Mouse (Mus musculus) liver, embryonic 14.5 days (tissue): Measurements from ENCODE around the gene Slc17a7. TPM values are rescaled to one million over a fixed set of nuclear protein-coding genes. Genes with fewer than 3 reads are reported as not detected.

Experiments used
- ATAC-seq: fragments of 200-750 bp; cut with Nextera tagmentation; 2 replicates; pipeline ENCODE4 v1.8.0; 2017; ENCODE audit warnings: moderate number of reproducible peaks, mild to moderate bottlenecking, moderate library complexity; ENCODE audit not compliant: insufficient read depth
- DNase-seq, 3 experiments: peaks; one replicate each; pipeline ENCODE4 v3.0.0-alpha.2; 2012 to 2013; ENCODE audit warnings: low read depth in 3 of 3, low spot score in 3 of 3
- H3K27ac ChIP-seq: fragments of 300-500 bp; sonication (generic); 2 replicates; pipeline ENCODE4 v1.5.1; 2014; ENCODE audit warnings: moderate library complexity, mild to moderate bottlenecking, control low read depth, inconsistent platforms
- H3K27me3 ChIP-seq: fragments of 300-500 bp; sonication (generic); 2 replicates; pipeline ENCODE4 v1.6.1; 2014; ENCODE audit warnings: mild to moderate bottlenecking, low read length, moderate library complexity; ENCODE audit not compliant: control insufficient read depth, insufficient read depth
- H3K36me3 ChIP-seq: fragments of 300-500 bp; sonication (generic); replicated peaks from 2 replicates; pipeline ENCODE4 v1.6.1; 2014; ENCODE audit warnings: low read depth; ENCODE audit not compliant: control insufficient read depth, insufficient read depth
- H3K4me1 ChIP-seq, 2 experiments: fragments of 200-500 bp in 1 of 2; fragments of 300-500 bp in 1 of 2; sonication (generic) in 1 of 2; replicated peaks; 2 replicates each; pipeline ENCODE4 v1.6.1; 2012 to 2014; ENCODE audit warnings: antibody characterized with exemption in 1 of 2, inconsistent platforms in 1 of 2, low read length in 1 of 2; ENCODE audit not compliant: control insufficient read depth in 2 of 2, insufficient read depth in 2 of 2
- H3K4me2 ChIP-seq: fragments of 300-500 bp; sonication (generic); 2 replicates; pipeline ENCODE4 v1.6.1; 2014; ENCODE audit warnings: low read depth, mild to moderate bottlenecking, control low read depth, moderate library complexity
- H3K4me3 ChIP-seq, 2 experiments: fragments of 200-500 bp in 1 of 2; fragments of 300-500 bp in 1 of 2; sonication (generic) in 1 of 2; 2 replicates each; pipeline ENCODE4 v1.5.1; 2012 to 2014; ENCODE audit warnings: low read depth in 2 of 2, low read length in 2 of 2, mild to moderate bottlenecking in 2 of 2, control low read depth in 1 of 2, inconsistent platforms in 1 of 2, moderate library complexity in 1 of 2; ENCODE audit not compliant: insufficient read depth in 1 of 2
- H3K9ac ChIP-seq: fragments of 300-500 bp; sonication (generic); replicated peaks from 2 replicates; pipeline ENCODE4 v1.6.1; 2014; ENCODE audit warnings: mild to moderate bottlenecking, control low read depth, moderate library complexity
- H3K9me3 ChIP-seq: fragments of 300-500 bp; sonication (generic); 2 replicates; pipeline ENCODE4 v1.6.1; 2016; ENCODE audit warnings: low read length, mixed read lengths; ENCODE audit not compliant: control insufficient read depth
- CTCF ChIP-seq: IDR thresholded peaks from 2 replicates; pipeline ENCODE4 v1.5.1; 2016; ENCODE audit warnings: antibody characterized with exemption, low read depth, control low read depth
- EP300 ChIP-seq: IDR thresholded peaks from 2 replicates; pipeline ENCODE4 v1.6.1; 2016; ENCODE audit warnings: antibody characterized with exemption, low read depth
- WGBS: fragments of 180-500 bp; shearing (Covaris S2); extraction: QIAGEN DNeasy Blood & Tissue Kit; methylation state at CpG from one replicate; pipeline ENCODE4 v1.1.7; 2014; ENCODE audit not compliant: insufficient replicate concordance; 5-methylcytosine and 5-hydroxymethylcytosine counted together
- microRNA counts: library from miRNA; unstranded; fragments of <30 nt; microRNA quantifications from one replicate; lab custom pipeline; 2016
- microRNA-seq: library from miRNA; unstranded; fragments of <30 nt; microRNA quantifications from one replicate; pipeline ENCODE4, GENCODE M21; 2016
- polyA plus RNA-seq, 2 experiments: library from polyadenylated mRNA; depleted of rRNA in 1 of 2; stranded (reverse) in 1 of 2; unstranded in 1 of 2; fragments of >200 nt; fragmentation: Nextera tagmentation in 1 of 2; extraction: Ambion mirVana in 1 of 2; gene quantifications; 2 replicates each; pipeline versions ENCODE4 v1.2.1 to v1.2.3; 2012 to 2014

Gene Slc17a7
- polyA plus RNA-seq, 2 experiments: 0.01 TPM; not detected in 1

DNA sequence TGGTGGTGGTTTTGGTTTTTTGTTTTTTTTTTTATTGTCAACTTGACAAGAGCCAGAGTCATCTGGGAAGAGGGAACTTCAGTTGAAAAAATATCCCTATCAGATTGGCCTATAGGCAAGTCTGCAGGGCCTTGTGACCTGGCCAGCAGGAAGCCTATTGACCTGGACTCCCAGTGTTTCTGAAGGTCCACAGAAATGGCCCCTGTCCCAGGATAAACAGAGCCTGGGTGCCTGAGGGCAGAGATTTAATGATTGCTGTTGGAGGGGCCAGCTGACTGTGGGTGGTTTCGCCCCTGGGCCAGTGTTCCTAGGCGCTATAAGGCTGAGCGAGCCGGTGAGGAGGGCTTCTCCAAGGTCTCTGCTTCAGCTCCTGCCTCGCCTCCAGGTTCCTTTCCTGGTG is 50.0 kb downstream of the Slc17a7 start:
- DNase-seq: no peak
- Histone ChIP-seq H3K27ac (no peak overlapping the region), H3K9ac (no peak overlapping the region), H3K9me3 (no peaks in the 10 kb centered on the region), H3K4me1 (peaks cover 13 to 19% of the 10 kb centered on the region in 2 experiments), H3K4me2 (no peak overlapping the region), H3K4me3 (no peak overlapping the region), H3K36me3 (no peaks in the 10 kb centered on the region), H3K27me3 (peaks cover 21% of the 10 kb centered on the region)
- no peak for TF ChIP-seq EP300
- TF ChIP-seq CTCF: no peak
- 0 out of 2 replicates have a peak, but pooled peaks have one; percentile 6 for ATAC-seq
- WGBS: 52% methylated on average over 5 of the region's 5 CpGs

DNA sequence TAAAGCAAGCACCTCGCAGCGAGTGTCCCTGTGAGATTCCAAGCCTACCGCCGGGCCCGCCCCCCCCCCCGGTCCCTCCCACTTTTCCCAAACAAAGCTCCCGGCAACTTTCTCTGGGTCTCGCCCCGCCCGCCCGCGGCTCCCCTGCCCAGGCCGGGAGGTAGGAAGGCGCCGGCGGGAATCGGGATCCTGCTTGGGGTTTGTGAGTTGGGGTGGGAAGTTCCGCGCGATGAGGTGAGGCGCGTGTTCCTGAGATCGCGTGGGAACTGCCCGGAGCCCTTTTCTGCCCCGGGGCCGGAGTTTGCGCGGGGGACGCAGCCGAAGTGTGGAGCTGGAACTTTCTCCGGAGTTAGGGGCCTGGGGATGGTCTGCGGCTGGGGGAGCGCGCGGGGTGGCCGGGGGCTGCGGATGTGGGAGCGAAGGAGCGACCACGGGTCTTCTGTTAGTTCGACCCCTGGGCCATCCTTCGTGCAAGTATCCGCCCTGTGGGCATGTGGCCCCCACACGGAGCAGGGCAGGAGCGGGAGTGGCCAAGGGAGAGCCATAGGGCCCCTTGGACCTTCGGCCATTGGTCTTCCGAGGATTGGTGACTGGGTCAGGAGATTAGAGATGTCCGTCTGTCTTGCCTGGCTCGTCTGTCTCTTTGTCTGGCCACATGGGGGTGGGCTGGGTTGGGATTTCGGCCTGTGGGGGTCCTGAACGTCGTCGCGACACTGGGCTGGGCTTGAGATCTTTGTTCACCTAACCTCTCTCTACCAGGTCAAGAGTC is 52.1 kb downstream of the Slc17a7 start, which contains the start of gene Tead2:
Gene Tead2 (plus strand): TSS at position 81 of the 769 bp plus-strand sequence.
- peaks cover 21% of the 10 kb centered on the region for H3K27me3 ChIP-seq
- peaks cover 13 to 19% of the 10 kb centered on the region in 2 experiments for H3K4me1 ChIP-seq
- no peak for DNase-seq
- WGBS: 4% methylated on average over 55 of the region's 55 CpGs
- no peak for ATAC-seq
- H3K36me3 ChIP-seq: no peaks in the 10 kb centered on the region
- no peak for TF ChIP-seq EP300
- TF ChIP-seq CTCF: no peak
- peak within 1 kb of the TSS; percentile 29; the same call in 1 of the 2 replicates for H3K9ac ChIP-seq
- H3K9me3 ChIP-seq: no peaks in the 10 kb centered on the region
- peak within 1 kb of the TSS; percentile 42 to 57 for H3K4me3 ChIP-seq
- H3K27ac ChIP-seq: no peak within 1 kb of the TSS
- H3K4me2 ChIP-seq: peak within 1 kb of the TSS; percentile 49

DNA sequence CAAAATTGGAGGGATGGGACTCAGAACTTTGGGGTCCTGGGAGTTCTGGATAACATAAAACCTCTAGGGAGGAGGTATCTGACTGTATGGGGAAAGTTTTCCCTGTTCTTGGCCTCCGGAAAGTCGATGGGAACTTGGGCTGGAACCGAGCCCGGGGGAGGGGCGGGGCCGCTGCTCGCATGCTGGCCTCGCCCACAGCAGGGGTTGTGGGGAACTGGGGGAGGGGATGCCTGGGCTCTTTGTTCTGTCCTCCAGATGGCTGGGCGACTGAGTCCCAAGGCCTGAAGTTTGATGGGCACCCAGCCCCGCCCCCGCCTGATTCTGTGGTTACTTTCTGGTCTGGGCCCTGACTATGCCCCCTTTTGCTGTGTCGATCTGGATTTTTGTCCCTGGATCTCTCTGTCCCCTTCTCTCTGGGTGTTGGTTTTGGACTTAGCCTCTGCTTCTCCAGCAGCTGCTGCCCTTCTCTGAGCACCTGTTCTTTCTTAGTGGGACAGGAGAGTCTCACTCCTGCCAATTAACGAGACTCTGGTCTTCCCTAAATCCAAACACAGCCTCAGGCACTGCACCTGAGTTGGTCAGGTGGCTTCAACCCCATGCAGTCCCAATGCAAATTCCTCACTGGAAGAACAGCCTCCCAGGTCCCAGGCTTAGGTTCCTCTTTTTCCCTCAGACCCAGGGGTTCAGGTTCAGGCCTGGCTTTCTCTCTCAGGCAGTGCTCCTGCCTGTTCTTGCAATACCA is 52.9 kb downstream of the Slc17a7 start:
- no peak overlapping the region for H3K9ac ChIP-seq
- peaks cover 6 to 11% of the 10 kb centered on the region in 2 experiments for H3K4me1 ChIP-seq
- peaks cover 21% of the 10 kb centered on the region for H3K27me3 ChIP-seq
- H3K36me3 ChIP-seq: no peaks in the 10 kb centered on the region
- H3K4me2 ChIP-seq: peak overlapping the region; percentile 49
- WGBS: 5% methylated on average over 13 of the region's 13 CpGs
- no peak for ATAC-seq
- TF ChIP-seq CTCF (no peak), EP300 (no peak)
- no peaks in the 10 kb centered on the region for H3K9me3 ChIP-seq
- H3K27ac ChIP-seq: no peak overlapping the region
- H3K4me3 ChIP-seq: peak overlapping the region; percentile 42 to 57; a peak in 3 of 4 replicates
- no peak for DNase-seq

DNA sequence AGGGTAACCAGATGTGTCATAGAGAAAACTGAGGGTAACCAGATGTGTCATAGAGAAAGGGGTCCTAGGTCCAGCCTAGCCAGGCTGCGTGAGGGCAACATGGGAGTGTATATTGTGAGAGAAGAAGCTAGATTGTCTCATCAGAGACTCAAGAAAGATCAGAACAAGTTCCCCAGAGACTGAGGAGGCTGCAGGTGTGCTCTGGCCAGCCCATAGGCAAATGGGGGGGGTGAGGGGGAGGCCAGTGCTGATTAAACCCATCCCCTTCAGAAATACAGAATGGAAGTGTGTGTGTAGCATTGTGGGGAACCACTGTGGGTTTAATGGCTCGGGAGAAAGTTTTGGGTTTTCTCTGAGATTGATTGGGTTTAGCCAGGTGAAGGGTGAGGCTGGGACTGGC is 57.9 kb downstream of the Slc17a7 start:
- peaks cover 4% of the 10 kb centered on the region; the same call in 1 of the 2 replicates for H3K27me3 ChIP-seq
- no peak for TF ChIP-seq EP300
- TF ChIP-seq CTCF: no peak
- H3K4me1 ChIP-seq: no peaks in the 10 kb centered on the region
- no peak overlapping the region for H3K4me2 ChIP-seq
- H3K27ac ChIP-seq: no peak overlapping the region
- no peak for ATAC-seq
- no peak overlapping the region for H3K4me3 ChIP-seq
- no peaks in the 10 kb centered on the region for H3K36me3 ChIP-seq
- H3K9me3 ChIP-seq: no peaks in the 10 kb centered on the region
- 31% methylated on average over 2 of the region's 2 CpGs for WGBS
- no peak overlapping the region for H3K9ac ChIP-seq
- DNase-seq: no peak

DNA sequence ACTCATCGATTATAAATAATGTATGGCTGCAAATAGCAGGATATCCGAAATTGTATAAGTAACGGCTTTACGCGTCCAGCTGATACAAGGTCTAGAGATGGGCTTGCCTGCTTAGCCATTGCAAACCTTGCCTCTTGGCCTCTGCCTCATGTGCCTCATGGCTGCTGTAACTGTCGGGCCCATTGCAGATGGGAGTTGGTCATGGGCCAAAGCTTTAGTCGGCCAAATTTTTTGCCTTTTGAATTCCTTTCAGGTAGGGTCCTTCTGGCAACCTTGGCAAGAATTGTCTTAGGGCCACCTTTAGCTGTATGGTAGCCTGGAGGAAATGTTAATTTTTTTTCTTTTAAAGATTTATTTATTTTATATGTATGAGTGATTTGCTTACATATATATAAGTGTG is 61.1 kb downstream of the Slc17a7 start:
- Histone ChIP-seq H3K27ac (no peak overlapping the region), H3K9ac (no peak overlapping the region), H3K4me3 (no peak overlapping the region), H3K9me3 (no peaks in the 10 kb centered on the region), H3K4me1 (no peaks in the 10 kb centered on the region), H3K27me3 (no peaks in the 10 kb centered on the region), H3K36me3 (no peaks in the 10 kb centered on the region), H3K4me2 (no peak overlapping the region)
- TF ChIP-seq CTCF: no peak
- DNase-seq (no peak), ATAC-seq (no peak)
- WGBS: 80% methylated on average over 7 of the region's 7 CpGs

MicroRNA genes within 50 kb of the gene (microRNA counts, 519-probe panel; counts per million panel counts)
- microRNA mmu-miR-150 (lab: Ali Mortazavi, UCI): 69.9 counts per million

Small RNA genes lying within 50 kb of the gene (microRNA-seq; reads per million reads assigned to microRNA genes)
- 34.2 reads per million, percentile 37 among the genes with 10 or more reads in this experiment for gene Mir150
- 65.5 reads per million, percentile 43 among the genes with 10 or more reads in this experiment for gene Mir5121
- not detected for gene Mir7055

Other genes starting within 250 kb of the Slc17a7 start
Only the 30 nearest of the 34 such genes appear.
- gene Tsks, start 220.7 kb upstream of the Slc17a7 start, polyA plus RNA-seq (2012; rRNA removed): 0.07 and 0.22 TPM in 2 replicates
- 0.05 TPM in 1 of 2 replicates, not detected in the other for gene Tsks, start 220.7 kb upstream of the Slc17a7 start, polyA plus RNA-seq (2014; fragmentation: Nextera tagmentation; extraction: Ambion mirVana)
- gene Cpt1c, start 189.1 kb upstream of the Slc17a7 start, polyA plus RNA-seq (2012; rRNA removed): 2.5 and 3.0 TPM in 2 replicates
- gene Cpt1c, start 189.1 kb upstream of the Slc17a7 start, polyA plus RNA-seq (2014; fragmentation: Nextera tagmentation; extraction: Ambion mirVana): 0.80 and 1.3 TPM in 2 replicates
- 168 and 174 TPM in 2 replicates for gene Prmt1, start 177.4 kb upstream of the Slc17a7 start, polyA plus RNA-seq (2012; rRNA removed)
- gene Prmt1, start 177.4 kb upstream of the Slc17a7 start, polyA plus RNA-seq (2014; fragmentation: Nextera tagmentation; extraction: Ambion mirVana): 50.4 and 51.2 TPM in 2 replicates
- 40.3 and 41.0 TPM in 2 replicates for gene Irf3, start 166.3 kb upstream of the Slc17a7 start, polyA plus RNA-seq (2012; rRNA removed)
- 28.0 and 32.1 TPM in 2 replicates for gene Irf3, start 166.3 kb upstream of the Slc17a7 start, polyA plus RNA-seq (2014; fragmentation: Nextera tagmentation; extraction: Ambion mirVana)
- 11.4 and 14.4 TPM in 2 replicates for gene Bcl2l12, start 165.2 kb upstream of the Slc17a7 start, polyA plus RNA-seq (2012; rRNA removed)
- gene Bcl2l12, start 165.2 kb upstream of the Slc17a7 start, polyA plus RNA-seq (2014; fragmentation: Nextera tagmentation; extraction: Ambion mirVana): 11.7 and 11.9 TPM in 2 replicates
- gene Scaf1, start 147.6 kb upstream of the Slc17a7 start, polyA plus RNA-seq (2012; rRNA removed): 16.2 and 16.9 TPM in 2 replicates
- gene Scaf1, start 147.6 kb upstream of the Slc17a7 start, polyA plus RNA-seq (2014; fragmentation: Nextera tagmentation; extraction: Ambion mirVana): 11.0 and 14.5 TPM in 2 replicates
- gene Rras, start 146.0 kb upstream of the Slc17a7 start, polyA plus RNA-seq (2012; rRNA removed): 16.3 and 19.7 TPM in 2 replicates
- 15.4 and 20.6 TPM in 2 replicates for gene Rras, start 146.0 kb upstream of the Slc17a7 start, polyA plus RNA-seq (2014; fragmentation: Nextera tagmentation; extraction: Ambion mirVana)
- gene Prr12, start 111.1 kb upstream of the Slc17a7 start, polyA plus RNA-seq (2012; rRNA removed): 1.8 and 2.6 TPM in 2 replicates
- 1.9 and 2.2 TPM in 2 replicates for gene Prr12, start 111.1 kb upstream of the Slc17a7 start, polyA plus RNA-seq (2014; fragmentation: Nextera tagmentation; extraction: Ambion mirVana)
- gene Nosip, start 101.5 kb upstream of the Slc17a7 start, polyA plus RNA-seq (2012; rRNA removed): 24.5 and 26.4 TPM in 2 replicates
- gene Nosip, start 101.5 kb upstream of the Slc17a7 start, polyA plus RNA-seq (2014; fragmentation: Nextera tagmentation; extraction: Ambion mirVana): 23.1 and 27.4 TPM in 2 replicates
- 8.5 and 10.1 TPM in 2 replicates for gene Prrg2, start 101.3 kb upstream of the Slc17a7 start, polyA plus RNA-seq (2012; rRNA removed)
- gene Prrg2, start 101.3 kb upstream of the Slc17a7 start, polyA plus RNA-seq (2014; fragmentation: Nextera tagmentation; extraction: Ambion mirVana): 6.2 and 7.3 TPM in 2 replicates
- gene Rcn3, start 71.7 kb upstream of the Slc17a7 start, polyA plus RNA-seq (2012; rRNA removed): 20.1 and 20.6 TPM in 2 replicates
- 19.2 and 21.5 TPM in 2 replicates for gene Rcn3, start 71.7 kb upstream of the Slc17a7 start, polyA plus RNA-seq (2014; fragmentation: Nextera tagmentation; extraction: Ambion mirVana)
- 14.9 and 16.3 TPM in 2 replicates for gene Fcgrt, start 60.1 kb upstream of the Slc17a7 start, polyA plus RNA-seq (2012; rRNA removed)
- gene Fcgrt, start 60.1 kb upstream of the Slc17a7 start, polyA plus RNA-seq (2014; fragmentation: Nextera tagmentation; extraction: Ambion mirVana): 35.5 and 35.6 TPM in 2 replicates
- gene Rps11, start 39.5 kb upstream of the Slc17a7 start, polyA plus RNA-seq (2012; rRNA removed): 309 and 366 TPM in 2 replicates
- 989 and 1,016 TPM in 2 replicates for gene Rps11, start 39.5 kb upstream of the Slc17a7 start, polyA plus RNA-seq (2014; fragmentation: Nextera tagmentation; extraction: Ambion mirVana)
- gene Rpl13a, start 35.2 kb upstream of the Slc17a7 start, polyA plus RNA-seq (2012; rRNA removed): 534 and 909 TPM in 2 replicates
- gene Rpl13a, start 35.2 kb upstream of the Slc17a7 start, polyA plus RNA-seq (2014; fragmentation: Nextera tagmentation; extraction: Ambion mirVana): 992 and 1,027 TPM in 2 replicates
- gene Gm45713, start 27.7 kb upstream of the Slc17a7 start, polyA plus RNA-seq (2012; rRNA removed): 0.03 TPM in 1 of 2 replicates, not detected in the other
- 0.15 and 0.63 TPM in 2 replicates for gene Gm45713, start 27.7 kb upstream of the Slc17a7 start, polyA plus RNA-seq (2014; fragmentation: Nextera tagmentation; extraction: Ambion mirVana)
- 12.1 and 13.4 TPM in 2 replicates for gene Flt3l, start 27.5 kb upstream of the Slc17a7 start, polyA plus RNA-seq (2012; rRNA removed)
- 3.9 and 5.5 TPM in 2 replicates for gene Flt3l, start 27.5 kb upstream of the Slc17a7 start, polyA plus RNA-seq (2014; fragmentation: Nextera tagmentation; extraction: Ambion mirVana)
- 38.3 and 43.3 TPM in 2 replicates for gene Pih1d1, start 9.6 kb upstream of the Slc17a7 start, polyA plus RNA-seq (2012; rRNA removed)
- 44.3 and 45.8 TPM in 2 replicates for gene Pih1d1, start 9.6 kb upstream of the Slc17a7 start, polyA plus RNA-seq (2014; fragmentation: Nextera tagmentation; extraction: Ambion mirVana)
- gene Aldh16a1, start 9.4 kb upstream of the Slc17a7 start, polyA plus RNA-seq (2012; rRNA removed): 17.9 and 19.8 TPM in 2 replicates
- gene Aldh16a1, start 9.4 kb upstream of the Slc17a7 start, polyA plus RNA-seq (2014; fragmentation: Nextera tagmentation; extraction: Ambion mirVana): 20.9 and 23.1 TPM in 2 replicates
- gene Gfy, start 15.6 kb downstream of the Slc17a7 start, polyA plus RNA-seq (2012; rRNA removed): 0.02 TPM in 1 of 2 replicates, not detected in the other
- not detected in 2 replicates for gene Gfy, start 15.6 kb downstream of the Slc17a7 start, polyA plus RNA-seq (2014; fragmentation: Nextera tagmentation; extraction: Ambion mirVana)
- gene Pth2, start 17.0 kb downstream of the Slc17a7 start, polyA plus RNA-seq (2012; rRNA removed): not detected in 2 replicates
- gene Pth2, start 17.0 kb downstream of the Slc17a7 start, polyA plus RNA-seq (2014; fragmentation: Nextera tagmentation; extraction: Ambion mirVana): not detected in 2 replicates
- 0.02 and 0.08 TPM in 2 replicates for gene Ccdc155, start 40.9 kb downstream of the Slc17a7 start, polyA plus RNA-seq (2012; rRNA removed)
- gene Ccdc155, start 40.9 kb downstream of the Slc17a7 start, polyA plus RNA-seq (2014; fragmentation: Nextera tagmentation; extraction: Ambion mirVana): not detected in 2 replicates
- gene Dkkl1, start 48.2 kb downstream of the Slc17a7 start, polyA plus RNA-seq (2012; rRNA removed): 1.1 and 1.5 TPM in 2 replicates
- 2.1 and 2.6 TPM in 2 replicates for gene Dkkl1, start 48.2 kb downstream of the Slc17a7 start, polyA plus RNA-seq (2014; fragmentation: Nextera tagmentation; extraction: Ambion mirVana)
- 7.9 and 10.0 TPM in 2 replicates for gene Tead2, start 51.8 kb downstream of the Slc17a7 start, polyA plus RNA-seq (2012; rRNA removed)
- 4.1 and 4.5 TPM in 2 replicates for gene Tead2, start 51.8 kb downstream of the Slc17a7 start, polyA plus RNA-seq (2014; fragmentation: Nextera tagmentation; extraction: Ambion mirVana)
- gene Cd37, start 75.2 kb downstream of the Slc17a7 start, polyA plus RNA-seq (2012; rRNA removed): 10.5 and 12.8 TPM in 2 replicates
- 9.0 and 9.1 TPM in 2 replicates for gene Cd37, start 75.2 kb downstream of the Slc17a7 start, polyA plus RNA-seq (2014; fragmentation: Nextera tagmentation; extraction: Ambion mirVana)
- 0.03 TPM in 1 of 2 replicates, not detected in the other for gene Slc6a16, start 77.1 kb downstream of the Slc17a7 start, polyA plus RNA-seq (2012; rRNA removed)
- gene Slc6a16, start 77.1 kb downstream of the Slc17a7 start, polyA plus RNA-seq (2014; fragmentation: Nextera tagmentation; extraction: Ambion mirVana): not detected in 2 replicates
- gene Slc6a21, start 113.6 kb downstream of the Slc17a7 start, polyA plus RNA-seq (2012; rRNA removed): not detected in 2 replicates
- gene Slc6a21, start 113.6 kb downstream of the Slc17a7 start, polyA plus RNA-seq (2014; fragmentation: Nextera tagmentation; extraction: Ambion mirVana): not detected in 2 replicates
- gene Trpm4, start 169.8 kb downstream of the Slc17a7 start, polyA plus RNA-seq (2012; rRNA removed): 0.70 and 0.87 TPM in 2 replicates
- 0.43 and 0.60 TPM in 2 replicates for gene Trpm4, start 169.8 kb downstream of the Slc17a7 start, polyA plus RNA-seq (2014; fragmentation: Nextera tagmentation; extraction: Ambion mirVana)
- gene Hrc, start 171.3 kb downstream of the Slc17a7 start, polyA plus RNA-seq (2012; rRNA removed): 0.02 and 0.07 TPM in 2 replicates
- not detected in 2 replicates for gene Hrc, start 171.3 kb downstream of the Slc17a7 start, polyA plus RNA-seq (2014; fragmentation: Nextera tagmentation; extraction: Ambion mirVana)
- 0.21 and 0.22 TPM in 2 replicates for gene Ppfia3, start 203.1 kb downstream of the Slc17a7 start, polyA plus RNA-seq (2012; rRNA removed)
- gene Ppfia3, start 203.1 kb downstream of the Slc17a7 start, polyA plus RNA-seq (2014; fragmentation: Nextera tagmentation; extraction: Ambion mirVana): 0.25 TPM in 1 of 2 replicates, not detected in the other
- 0.10 and 0.23 TPM in 2 replicates for gene Lin7b, start 206.6 kb downstream of the Slc17a7 start, polyA plus RNA-seq (2012; rRNA removed)
- 0.20 TPM in 1 of 2 replicates, not detected in the other for gene Lin7b, start 206.6 kb downstream of the Slc17a7 start, polyA plus RNA-seq (2014; fragmentation: Nextera tagmentation; extraction: Ambion mirVana)